8 mouse cellular contexts compared by ENCODE assay signal in the genomic region with DNA sequence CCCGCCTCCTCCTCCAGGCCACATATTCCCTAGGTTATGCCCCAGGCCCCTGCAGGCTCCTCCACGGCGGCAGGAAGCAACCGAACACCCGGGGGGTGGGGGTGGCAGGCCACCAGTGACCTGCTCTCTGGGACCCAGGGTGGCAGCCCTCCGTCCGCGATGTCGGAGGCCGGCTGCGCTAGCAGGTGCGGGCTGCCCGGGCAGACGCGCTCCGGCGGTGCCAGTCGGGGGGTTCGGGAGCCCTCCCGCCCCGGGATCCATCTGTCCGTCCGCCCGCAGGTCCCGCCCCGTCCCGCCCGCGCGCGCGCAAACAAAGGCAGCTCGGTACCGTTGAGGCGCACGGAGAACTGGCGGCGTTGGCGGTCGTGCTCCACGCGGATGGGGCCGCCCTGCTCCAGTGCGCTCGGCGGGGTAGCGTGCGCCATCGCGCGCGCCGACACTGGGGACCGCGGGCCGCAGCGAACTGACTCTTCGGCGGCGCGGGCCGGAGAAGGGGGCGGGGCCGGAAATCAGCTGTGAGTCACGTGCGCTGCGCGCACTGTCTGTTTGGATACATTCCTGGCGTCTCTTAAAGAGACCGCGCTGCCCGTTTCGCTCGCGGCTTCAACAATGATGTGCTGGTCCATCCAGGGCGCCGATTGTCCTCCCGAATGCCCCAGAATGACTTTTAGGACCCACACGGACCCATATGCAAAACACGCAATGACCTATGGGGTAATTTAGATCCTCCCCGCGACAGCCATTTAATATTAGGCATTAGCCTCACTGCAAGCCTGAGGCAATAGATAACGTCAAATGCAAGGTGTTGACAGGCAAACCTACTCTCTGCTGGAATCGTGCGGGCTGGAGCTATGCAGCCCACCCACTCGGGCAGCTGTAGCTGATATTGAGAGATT. TPM values are rescaled to one million over a fixed set of nuclear protein-coding genes. Genes with fewer than 3 reads are reported as not detected.
DNase-seq lines count a peak whose midpoint lies in the region; TF ChIP-seq lines count a peak whose summit lies in the region.

No protein-coding gene starts in this region.

- no peaks in the 10 kb centered on the region for H3K36me3 ChIP-seq in megakaryocyte, embryonic 14.5 days (replicated peaks; ENCODE audit: low read length)

- H3K27ac ChIP-seq in cortical plate, adult 2 months (ENCODE audit: insufficient read depth, low read length): peak overlapping the region; percentile 75

- TF ChIP-seq CTCF in cortical plate, adult 2 months (IDR thresholded peaks at IDR 0.05; ENCODE audit: extremely low read depth, insufficient read depth, low read length): no peak

- H3K27me3 ChIP-seq in megakaryocyte, embryonic 14.5 days (replicated peaks): peaks cover 27% of the 10 kb centered on the region

- TF ChIP-seq POLR2A in cortical plate, adult 2 months (IDR thresholded peaks at IDR 0.05; ENCODE audit: extremely low read depth, insufficient read depth, low read length): peak; percentile 82

- peaks cover 5% of the 10 kb centered on the region for H3K4me1 ChIP-seq in cortical plate, adult 2 months (ENCODE audit: control insufficient read depth, insufficient read depth, low read length)
- peaks cover 57% of the 10 kb centered on the region for H3K4me1 ChIP-seq in megakaryocyte, embryonic 14.5 days

- H3K9me3 ChIP-seq in megakaryocyte, embryonic 14.5 days: no peaks in the 10 kb centered on the region

- DNase-seq in adipocyte (ENCODE audit: low spot score): peak; percentile 92
- peak; percentile 93 for DNase-seq in gastrocnemius, postnatal 10 days
- DNase-seq in induced T-regulatory cell, adult 2 months (ENCODE audit: low read depth): peak; percentile 93
- peak; percentile 74 to 92 for DNase-seq in left cerebral cortex, adult 9 months (ENCODE audit: low spot score in 2 of 2)
- peak; percentile 87 to 94 for DNase-seq in right cerebral cortex, adult 2 months (ENCODE audit: low spot score in 2 of 2)
- peak; percentile 48 for DNase-seq in urinary bladder, postnatal 10 days (ENCODE audit: low spot score)

- peak overlapping the region; percentile 63 for H3K4me3 ChIP-seq in cortical plate, adult 2 months (ENCODE audit: insufficient read depth, low read length)
- H3K4me3 ChIP-seq in megakaryocyte, embryonic 14.5 days (replicated peaks): peak overlapping the region; percentile 97

RNA-seq across cellular contexts. Expression of a gene that starts 1.0 kb away (rescaled TPM):
- 11.3 and 12.4 TPM in 2 replicates for polyA plus RNA-seq in cortical plate, adult 2 months (2012; rRNA removed)
- 10 to 100 TPM; 12.4 to 16.8 TPM for total RNA-seq in gastrocnemius, postnatal 10 days (2021)
- polyA plus RNA-seq in megakaryocyte, embryonic 14.5 days (2012; ENCODE audit: insufficient read depth, low replicate concordance): 2.5 and 7.8 TPM in 2 replicates

RNA-seq across cellular contexts. Expression of a gene that starts 18.3 kb away (rescaled TPM):
- polyA plus RNA-seq in cortical plate, adult 2 months (2012; rRNA removed): 16.0 and 17.1 TPM in 2 replicates
- total RNA-seq in gastrocnemius, postnatal 10 days (2021): 100 to 1,000 TPM; 106 to 115 TPM
- polyA plus RNA-seq in megakaryocyte, embryonic 14.5 days (2012; ENCODE audit: insufficient read depth, low replicate concordance): 158 and 191 TPM in 2 replicates

RNA-seq across cellular contexts. Expression of a gene that starts 34.5 kb away (rescaled TPM):
- 46.0 and 46.6 TPM in 2 replicates for polyA plus RNA-seq in cortical plate, adult 2 months (2012; rRNA removed)
- 10 to 100 TPM; 40.4 to 45.0 TPM for total RNA-seq in gastrocnemius, postnatal 10 days (2021)
- polyA plus RNA-seq in megakaryocyte, embryonic 14.5 days (2012; ENCODE audit: insufficient read depth, low replicate concordance): 9.2 and 13.5 TPM in 2 replicates

Comparison
In these comparisons a context has a peak if more than half of its experiments do, and no peak if none do; other contexts are left out.
1. Peak in every context shown above with its lines: DNase-seq, H3K4me3 ChIP-seq and H3K27ac ChIP-seq.